Mouse (Mus musculus): Measurements from ENCODE around the gene 4930451I11Rik.

DNA sequence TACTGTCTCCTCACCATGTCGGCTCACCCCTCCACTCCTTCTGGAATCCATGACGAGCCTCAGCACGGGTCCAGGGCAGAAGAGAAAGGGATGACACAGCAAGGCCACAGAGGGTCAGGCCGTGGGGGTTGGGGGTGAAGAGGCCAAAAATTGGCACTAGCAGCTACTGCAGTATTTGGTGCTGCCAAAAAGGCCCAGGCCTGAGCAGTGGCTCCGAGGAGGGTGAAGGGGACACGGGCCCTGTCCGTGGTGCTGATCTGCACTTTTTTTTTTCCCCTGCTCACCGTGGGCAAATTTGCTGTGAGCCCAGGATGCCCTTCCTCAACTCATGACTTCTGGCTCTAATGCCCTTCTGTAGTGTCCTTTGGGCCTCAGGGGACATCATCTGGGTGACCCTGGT, 6.0 kb downstream of the 4930451I11Rik start:
- TF ChIP-seq CTCF (IDR thresholded peaks at IDR 0.05; ENCODE audit: extremely low read depth, insufficient read depth, insufficient read length, insufficient replicate concordance): no peak
- TF ChIP-seq POLR2A (IDR thresholded peaks at IDR 0.05; ENCODE audit: low read depth, low read length): no peak

Measured in spleen, adult 2 months (tissue).